Mouse (Mus musculus): Measurements from ENCODE around the gene Fam72a. TPM values are rescaled to one million over a fixed set of nuclear protein-coding genes. Genes with fewer than 3 reads are reported as not detected.
"Not testable (repeated sequence)": the region's sequence is repeated elsewhere in the genome, so short reads cannot be mapped to it uniquely, and the experiment has no call there.

The Fam72a gene
- polyA plus RNA-seq, 1 experiment from 2014 or later, result 0.77 TPM

DNA sequence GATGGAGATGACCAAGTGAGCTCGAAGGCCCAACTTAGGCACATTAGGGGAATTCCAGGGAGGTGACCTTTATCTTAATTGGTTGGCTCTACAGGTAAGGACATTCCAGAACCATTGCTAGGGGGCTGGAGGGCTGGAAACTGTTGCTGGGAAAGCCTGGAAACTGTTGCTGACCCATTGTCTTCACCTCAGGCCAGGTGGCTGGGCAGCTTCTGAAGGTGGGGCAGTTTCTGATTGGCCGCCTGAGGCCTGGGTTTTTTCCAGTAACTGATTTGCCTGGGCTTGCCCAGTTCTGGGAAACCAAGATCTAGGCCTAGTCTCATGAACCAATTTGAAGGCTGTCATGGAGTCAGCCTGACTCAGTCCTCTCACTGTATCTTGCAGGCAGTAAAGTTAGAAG, 34.4 kb downstream of the Fam72a start:
- Histone ChIP-seq H3K27me3 (ENCODE audit: control insufficient read depth, insufficient read depth, low read depth, low read length) (no peaks in the 10 kb centered on the region), H3K4me2 (ENCODE audit: low read length) (no peak overlapping the region), H3K27ac (ENCODE audit: low read length) (no peak overlapping the region), H3K36me3 (ENCODE audit: control insufficient read depth, insufficient read depth, low read length) (no peaks in the 10 kb centered on the region), H3K9me3 (replicated peaks; ENCODE audit: control insufficient read depth, low read length, poor library complexity, severe bottlenecking) (no peaks in the 10 kb centered on the region), H3K9ac (ENCODE audit: low read depth, low read length) (no peak overlapping the region), H3K4me3 (ENCODE audit: low read depth, low read length) (no peak overlapping the region), H3K4me1 (ENCODE audit: control insufficient read depth, insufficient read depth, low read length) (no peaks in the 10 kb centered on the region)
- 90% methylated on average over 2 of the region's 2 CpGs for WGBS
- no peak for ATAC-seq

DNA sequence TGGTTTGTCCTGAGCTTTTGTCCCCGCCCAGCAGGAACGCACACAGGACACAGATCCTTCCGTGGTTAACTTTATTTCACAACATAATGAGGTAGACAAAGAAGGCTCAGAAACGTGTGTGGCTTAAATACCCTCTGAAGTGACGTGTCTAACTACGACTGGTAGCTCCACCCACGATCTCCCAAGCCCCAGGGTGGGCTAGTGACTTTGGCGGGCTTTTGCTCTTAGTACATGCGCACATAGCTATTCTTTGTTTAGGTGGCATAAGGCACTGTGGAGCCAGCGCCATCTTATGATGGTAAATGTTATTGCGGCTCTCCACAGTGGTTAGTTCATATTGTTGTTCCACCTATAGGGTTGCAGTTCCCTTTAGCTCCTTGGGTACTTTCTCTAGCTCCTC, 38.4 kb downstream of the Fam72a start:
- not testable (repeated sequence) for H3K27ac ChIP-seq (ENCODE audit: low read length); H3K9ac ChIP-seq (ENCODE audit: low read depth, low read length); H3K4me3 ChIP-seq (ENCODE audit: low read depth, low read length); ATAC-seq; H3K27me3 ChIP-seq (ENCODE audit: control insufficient read depth, insufficient read depth, low read depth, low read length); H3K4me2 ChIP-seq (ENCODE audit: low read length); H3K9me3 ChIP-seq (replicated peaks; ENCODE audit: control insufficient read depth, low read length, poor library complexity, severe bottlenecking); H3K36me3 ChIP-seq (ENCODE audit: control insufficient read depth, insufficient read depth, low read length); H3K4me1 ChIP-seq (ENCODE audit: control insufficient read depth, insufficient read depth, low read length)
- 34% methylated on average over 11 of the region's 11 CpGs for WGBS

DNA sequence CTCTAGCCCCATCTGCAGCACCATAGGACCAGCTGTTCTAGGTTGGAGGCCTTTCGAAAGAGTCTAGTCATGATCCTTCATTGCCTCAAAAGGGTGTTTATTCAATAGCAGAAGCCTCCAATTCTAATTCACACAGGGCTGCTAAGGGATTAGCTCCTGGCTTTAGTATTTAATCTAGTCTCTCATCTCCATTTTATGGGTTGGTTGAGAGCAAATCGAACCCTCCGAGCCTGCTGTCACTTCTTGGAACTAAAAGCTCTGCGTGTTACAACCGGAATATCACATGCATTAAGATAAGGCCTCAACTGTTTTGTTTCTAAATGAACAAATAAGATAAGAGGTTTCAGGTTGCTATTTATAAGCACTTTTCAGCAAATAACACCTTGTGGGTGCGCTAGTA, 42.0 kb downstream of the Fam72a start:
- H3K4me3 ChIP-seq (ENCODE audit: low read depth, low read length), result no peak overlapping the region
- no peak overlapping the region for H3K27ac ChIP-seq (ENCODE audit: low read length)
- H3K4me1 ChIP-seq (ENCODE audit: control insufficient read depth, insufficient read depth, low read length), result no peaks in the 10 kb centered on the region
- no peaks in the 10 kb centered on the region for H3K36me3 ChIP-seq (ENCODE audit: control insufficient read depth, insufficient read depth, low read length)
- H3K9me3 ChIP-seq (replicated peaks; ENCODE audit: control insufficient read depth, low read length, poor library complexity, severe bottlenecking), result no peaks in the 10 kb centered on the region
- no peak overlapping the region for H3K4me2 ChIP-seq (ENCODE audit: low read length)
- WGBS, result 86% methylated on average over 6 of the region's 6 CpGs
- H3K27me3 ChIP-seq (ENCODE audit: control insufficient read depth, insufficient read depth, low read depth, low read length), result no peaks in the 10 kb centered on the region
- no peak for ATAC-seq
- no peak overlapping the region for H3K9ac ChIP-seq (ENCODE audit: low read depth, low read length)

DNA sequence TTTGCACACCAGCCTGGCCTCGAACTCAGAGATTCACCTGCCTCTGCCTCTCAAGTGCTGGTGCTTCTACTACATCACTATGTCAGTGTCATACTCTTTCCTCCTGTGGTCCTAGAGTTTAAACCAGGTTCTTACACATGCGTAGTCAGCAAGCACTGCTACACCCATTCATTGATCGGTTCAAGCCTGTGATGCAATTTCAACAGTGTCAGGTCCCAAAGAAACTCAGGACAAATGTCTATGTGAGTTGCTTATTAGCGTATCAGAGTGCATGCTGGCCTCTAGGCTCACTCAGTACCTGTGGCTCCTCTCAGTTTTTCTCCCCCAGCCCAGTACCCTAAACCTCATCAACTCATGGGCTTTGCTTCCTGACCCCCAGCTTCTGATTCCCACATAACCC, 42.7 kb downstream of the Fam72a start:
- H3K9me3 ChIP-seq (replicated peaks; ENCODE audit: control insufficient read depth, low read length, poor library complexity, severe bottlenecking), result no peaks in the 10 kb centered on the region
- no peaks in the 10 kb centered on the region for H3K36me3 ChIP-seq (ENCODE audit: control insufficient read depth, insufficient read depth, low read length)
- 86% methylated on average over 4 of the region's 4 CpGs for WGBS
- H3K4me2 ChIP-seq (ENCODE audit: low read length), result no peak overlapping the region
- no peaks in the 10 kb centered on the region for H3K4me1 ChIP-seq (ENCODE audit: control insufficient read depth, insufficient read depth, low read length)
- ATAC-seq, result no peak
- H3K4me3 ChIP-seq (ENCODE audit: low read depth, low read length), result no peak overlapping the region
- H3K27me3 ChIP-seq (ENCODE audit: control insufficient read depth, insufficient read depth, low read depth, low read length), result no peaks in the 10 kb centered on the region
- no peak overlapping the region for H3K9ac ChIP-seq (ENCODE audit: low read depth, low read length)
- H3K27ac ChIP-seq (ENCODE audit: low read length), result no peak overlapping the region

DNA sequence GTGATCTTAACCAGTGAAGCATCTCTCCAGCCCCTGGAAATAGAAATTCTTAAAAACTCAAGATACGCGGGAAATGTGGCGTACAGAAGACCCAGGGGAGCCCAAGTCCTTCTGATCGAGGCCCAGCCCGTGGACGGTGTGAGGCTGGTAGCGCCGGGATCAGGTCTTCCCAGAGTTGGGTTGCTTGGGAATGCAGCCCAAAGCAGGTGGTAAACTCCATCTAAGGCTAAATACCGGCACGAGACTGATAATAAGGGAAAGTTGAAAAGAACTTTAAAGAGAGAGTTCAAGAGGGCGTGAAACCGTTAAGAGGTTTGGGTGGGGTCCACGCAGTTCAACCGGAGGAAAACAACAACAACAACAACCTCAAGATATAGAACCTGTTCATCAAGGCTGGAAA, 46.0 kb downstream of the Fam72a start:
- no peak overlapping the region for H3K4me3 ChIP-seq (ENCODE audit: low read depth, low read length)
- ATAC-seq, result no peak
- WGBS, result 93% methylated on average over 14 of the region's 14 CpGs
- no peaks in the 10 kb centered on the region for H3K4me1 ChIP-seq (ENCODE audit: control insufficient read depth, insufficient read depth, low read length)
- H3K9ac ChIP-seq (ENCODE audit: low read depth, low read length), result no peak overlapping the region
- H3K9me3 ChIP-seq (replicated peaks; ENCODE audit: control insufficient read depth, low read length, poor library complexity, severe bottlenecking), result no peaks in the 10 kb centered on the region
- H3K27me3 ChIP-seq (ENCODE audit: control insufficient read depth, insufficient read depth, low read depth, low read length), result no peaks in the 10 kb centered on the region
- H3K27ac ChIP-seq (ENCODE audit: low read length), result no peak overlapping the region
- H3K4me2 ChIP-seq (ENCODE audit: low read length), result no peak overlapping the region
- H3K36me3 ChIP-seq (ENCODE audit: control insufficient read depth, insufficient read depth, low read length), result no peaks in the 10 kb centered on the region

DNA sequence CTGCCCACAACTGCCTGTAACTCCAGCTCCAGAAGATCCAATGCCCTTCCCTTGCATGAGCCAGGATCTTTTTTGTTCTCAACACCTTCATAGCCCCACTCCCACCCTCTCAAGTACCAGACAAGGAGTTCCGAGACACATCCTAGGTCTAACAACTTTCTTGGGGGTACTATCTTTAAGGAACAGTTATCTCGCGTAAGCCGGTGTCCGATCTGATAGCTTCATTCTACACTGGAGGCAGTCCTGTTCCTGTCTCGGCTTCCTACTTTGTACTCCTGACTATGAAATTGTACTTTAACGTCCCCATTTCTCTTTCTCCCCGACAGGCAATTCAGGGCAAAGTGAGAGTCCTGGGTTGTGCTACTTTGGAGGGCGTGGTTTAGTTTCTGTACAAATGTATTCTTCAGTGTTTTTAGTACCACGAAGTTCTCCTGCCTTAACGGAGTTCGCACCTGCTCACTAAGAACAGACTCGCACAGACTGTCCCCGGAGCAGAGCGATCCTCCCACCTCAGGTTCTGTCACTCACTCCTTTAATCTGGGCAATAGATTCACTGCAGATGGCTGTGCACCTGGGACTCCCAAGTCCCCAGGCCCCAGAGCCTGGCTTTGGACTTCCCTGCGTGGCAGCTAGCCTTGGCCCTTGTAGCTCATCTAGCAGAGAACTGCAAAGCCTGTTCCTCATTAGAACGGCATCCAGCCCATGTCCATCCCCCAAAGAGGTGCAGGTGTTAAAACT, 51.4 kb downstream of the Fam72a start:
- Histone ChIP-seq H3K9ac (ENCODE audit: low read depth, low read length) (no peak overlapping the region), H3K27ac (ENCODE audit: low read length) (no peak overlapping the region), H3K36me3 (ENCODE audit: control insufficient read depth, insufficient read depth, low read length) (no peaks in the 10 kb centered on the region), H3K4me1 (ENCODE audit: control insufficient read depth, insufficient read depth, low read length) (peaks cover 4% of the 10 kb centered on the region; the same call in 1 of the 2 replicates), H3K9me3 (replicated peaks; ENCODE audit: control insufficient read depth, low read length, poor library complexity, severe bottlenecking) (no peaks in the 10 kb centered on the region), H3K4me2 (ENCODE audit: low read length) (no peak overlapping the region), H3K4me3 (ENCODE audit: low read depth, low read length) (no peak overlapping the region), H3K27me3 (ENCODE audit: control insufficient read depth, insufficient read depth, low read depth, low read length) (no peaks in the 10 kb centered on the region)
- 82% methylated on average over 17 of the region's 17 CpGs for WGBS
- ATAC-seq, result no peak

DNA sequence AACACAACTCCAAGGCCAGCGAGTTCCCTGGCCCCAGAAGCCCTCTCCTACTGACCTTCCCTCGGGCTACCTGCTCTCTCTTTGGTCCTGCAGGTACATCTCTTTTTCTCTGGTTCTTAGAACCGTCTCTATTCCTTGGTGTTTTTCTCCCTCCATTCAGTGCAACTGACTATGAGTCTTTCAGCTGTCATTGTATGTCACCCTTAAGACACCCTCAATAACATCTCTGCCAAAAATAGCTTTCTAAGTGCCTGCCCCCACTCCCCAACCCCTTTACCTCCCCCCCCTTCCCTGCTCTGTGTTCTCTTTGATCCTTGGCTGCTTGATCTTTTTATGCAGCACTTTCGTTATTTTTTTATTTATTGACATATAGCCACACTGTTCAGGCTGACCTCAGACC, 52.7 kb downstream of the Fam72a start:
- H3K27me3 ChIP-seq (ENCODE audit: control insufficient read depth, insufficient read depth, low read depth, low read length), result no peaks in the 10 kb centered on the region
- H3K9ac ChIP-seq (ENCODE audit: low read depth, low read length), result no peak overlapping the region
- WGBS, result 45% methylated on average over 4 of the region's 4 CpGs
- no peak overlapping the region for H3K4me3 ChIP-seq (ENCODE audit: low read depth, low read length)
- H3K9me3 ChIP-seq (replicated peaks; ENCODE audit: control insufficient read depth, low read length, poor library complexity, severe bottlenecking), result no peaks in the 10 kb centered on the region
- ATAC-seq, result no peak
- no peak overlapping the region for H3K27ac ChIP-seq (ENCODE audit: low read length)
- H3K36me3 ChIP-seq (ENCODE audit: control insufficient read depth, insufficient read depth, low read length), result no peaks in the 10 kb centered on the region
- peaks cover 4% of the 10 kb centered on the region; the same call in 1 of the 2 replicates for H3K4me1 ChIP-seq (ENCODE audit: control insufficient read depth, insufficient read depth, low read length)
- no peak overlapping the region for H3K4me2 ChIP-seq (ENCODE audit: low read length)

DNA sequence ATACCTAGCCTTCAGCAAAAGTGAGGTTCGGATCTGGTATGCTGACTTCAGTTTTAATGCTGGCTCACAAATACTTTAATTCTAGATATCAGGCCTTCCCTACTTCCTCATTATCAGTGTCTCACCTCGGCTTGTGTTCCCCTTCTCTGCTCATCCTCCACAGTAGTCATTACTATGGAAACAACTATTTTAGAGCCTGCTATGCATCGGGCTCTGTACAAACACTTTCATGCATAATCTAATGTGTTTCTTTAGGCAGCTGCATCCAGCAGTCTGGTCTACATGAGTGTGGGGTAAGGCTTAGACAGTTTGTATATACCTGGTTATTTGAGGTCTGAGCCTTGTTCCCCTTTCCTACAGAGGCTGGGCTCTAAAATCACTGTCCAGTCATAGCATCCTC, 55.9 kb downstream of the Fam72a start:
- Histone ChIP-seq H3K27ac (ENCODE audit: low read length) (no peak overlapping the region), H3K27me3 (ENCODE audit: control insufficient read depth, insufficient read depth, low read depth, low read length) (no peaks in the 10 kb centered on the region), H3K36me3 (ENCODE audit: control insufficient read depth, insufficient read depth, low read length) (no peaks in the 10 kb centered on the region), H3K9me3 (replicated peaks; ENCODE audit: control insufficient read depth, low read length, poor library complexity, severe bottlenecking) (no peaks in the 10 kb centered on the region), H3K9ac (ENCODE audit: low read depth, low read length) (no peak overlapping the region), H3K4me1 (ENCODE audit: control insufficient read depth, insufficient read depth, low read length) (peaks cover 4% of the 10 kb centered on the region; the same call in 1 of the 2 replicates), H3K4me3 (ENCODE audit: low read depth, low read length) (no peak overlapping the region), H3K4me2 (ENCODE audit: low read length) (no peak overlapping the region)
- no peak for ATAC-seq
- 81% methylated on average over 3 of the region's 3 CpGs for WGBS

DNA sequence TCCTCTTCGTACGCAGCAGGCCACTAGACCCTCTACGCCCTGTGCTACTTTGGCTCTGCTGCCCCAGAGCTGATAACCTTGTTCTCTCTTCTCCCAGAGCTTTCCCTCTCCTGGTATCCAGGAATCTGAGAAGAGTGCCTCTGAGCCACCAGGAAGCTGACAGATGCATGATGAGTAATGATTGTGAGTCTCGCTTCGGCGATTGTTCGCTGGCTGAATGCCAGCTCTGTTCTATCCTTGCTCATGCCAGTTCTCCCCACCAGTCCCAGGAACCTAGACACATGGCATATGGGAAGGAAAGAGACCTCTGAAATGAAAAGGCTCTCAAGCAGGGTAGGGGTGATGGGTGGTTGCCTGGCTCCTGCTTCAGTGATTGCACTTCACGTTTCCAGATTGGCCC, 59.1 kb downstream of the Fam72a start:
- Histone ChIP-seq H3K9me3 (replicated peaks; ENCODE audit: control insufficient read depth, low read length, poor library complexity, severe bottlenecking) (no peaks in the 10 kb centered on the region; the same call in 1 of the 2 replicates), H3K4me1 (ENCODE audit: control insufficient read depth, insufficient read depth, low read length) (no peaks in the 10 kb centered on the region), H3K36me3 (ENCODE audit: control insufficient read depth, insufficient read depth, low read length) (no peaks in the 10 kb centered on the region), H3K27ac (ENCODE audit: low read length) (no peak overlapping the region), H3K27me3 (ENCODE audit: control insufficient read depth, insufficient read depth, low read depth, low read length) (no peaks in the 10 kb centered on the region), H3K9ac (ENCODE audit: low read depth, low read length) (no peak overlapping the region), H3K4me3 (ENCODE audit: low read depth, low read length) (no peak overlapping the region), H3K4me2 (ENCODE audit: low read length) (no peak overlapping the region)
- ATAC-seq, result no peak
- 78% methylated on average over 8 of the region's 8 CpGs for WGBS

All from midbrain, embryonic 16.5 days (tissue).